Mouse (Mus musculus) layer of hippocampus, adult 18-20 months (tissue): ENCODE results near the gene Upk3b. TPM values are rescaled to one million over a fixed set of nuclear protein-coding genes. Genes with fewer than 3 reads are reported as not detected.
A peak's percentile ranks its signal among the peaks of the same experiment; 100 is the strongest.
"Not testable (repeated sequence)": the region's sequence is repeated elsewhere in the genome, so short reads cannot be mapped to it uniquely, and the experiment has no call there.

ENCODE experiments used
- DNase-seq, 2 experiments: peaks; one replicate each; pipeline ENCODE4 v3.0.0; 2022; ENCODE audit warnings: low spot score in 2 of 2
- total RNA-seq, 2 experiments: library from RNA; stranded (reverse); gene quantifications; 2 replicates each; pipeline ENCODE4 v1.2.3; 2021

The Upk3b gene
- total RNA-seq, 2 experiments from 2014 or later = not detected

DNA sequence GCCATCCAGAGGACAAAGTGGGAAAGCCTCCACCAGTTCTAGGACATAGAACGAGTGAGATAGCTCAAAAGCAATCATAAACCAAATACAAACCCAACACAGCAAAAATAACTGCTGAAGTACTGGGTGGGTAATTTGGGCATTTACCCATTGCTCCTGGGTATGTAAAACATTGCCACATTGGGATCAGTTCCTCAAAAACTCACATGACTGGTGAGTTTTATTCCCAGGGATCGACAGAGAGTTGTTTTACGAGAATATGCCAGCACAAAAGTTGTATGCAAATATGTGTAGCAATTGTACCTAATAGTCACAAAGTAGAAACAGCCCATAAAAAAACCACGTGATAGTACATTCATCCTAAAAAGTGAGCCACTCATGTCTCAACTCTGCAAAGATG is 3.4 kb upstream of the Upk3b start:
- no peak for DNase-seq

GRCm38 (mm10) chr5:136035285-136035684 is 3.0 kb upstream of the Upk3b start:
- no peak for DNase-seq

DNA sequence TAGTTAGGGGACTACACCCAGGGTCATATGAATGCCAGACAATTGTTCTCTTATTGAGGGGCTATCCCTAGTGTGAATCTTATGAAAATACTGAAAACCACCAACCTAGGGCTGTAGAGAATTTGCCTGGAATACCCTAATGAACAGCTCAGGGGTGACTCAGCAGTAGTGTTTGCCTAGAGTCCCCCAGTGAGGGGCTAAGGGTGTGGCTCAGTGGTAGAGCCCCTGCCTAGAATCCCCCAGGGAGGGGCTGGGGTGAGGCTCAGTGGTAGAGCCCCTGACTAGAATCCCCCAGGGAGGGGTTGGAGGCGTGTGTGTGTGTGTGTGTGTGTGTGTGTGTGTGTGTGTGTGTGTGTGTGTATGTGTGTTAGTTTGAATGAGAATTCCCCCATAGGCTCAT is 1.6 kb upstream of the Upk3b start:
- DNase-seq = no peak

GRCm38 (mm10) chr5:136040210-136040609 is 1.9 kb downstream of the Upk3b start:
- no peak for DNase-seq

DNA sequence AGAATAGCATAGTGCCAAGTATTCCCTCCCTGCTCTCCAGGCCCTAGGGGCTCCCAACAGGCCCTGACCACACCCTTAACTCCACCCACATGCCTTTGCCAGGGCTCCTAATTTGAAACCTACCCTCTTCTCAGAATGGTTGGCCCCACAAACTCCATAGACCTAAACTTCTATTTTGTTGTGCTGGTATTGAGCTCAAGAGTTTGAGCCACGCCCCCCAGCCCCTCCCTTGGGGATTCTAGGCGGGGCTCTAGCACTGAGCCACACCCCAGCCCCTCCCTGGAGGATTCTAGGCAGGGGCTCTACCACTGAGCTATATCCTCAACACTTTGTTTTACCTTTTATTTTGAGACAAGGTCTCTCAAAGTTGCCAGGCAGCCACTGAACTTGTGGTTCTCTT is 3.0 kb downstream of the Upk3b start:
- DNase-seq = no peak

GRCm38 (mm10) chr5:136041666-136042065 is 3.4 kb downstream of the Upk3b start:
- DNase-seq = no peak

DNA sequence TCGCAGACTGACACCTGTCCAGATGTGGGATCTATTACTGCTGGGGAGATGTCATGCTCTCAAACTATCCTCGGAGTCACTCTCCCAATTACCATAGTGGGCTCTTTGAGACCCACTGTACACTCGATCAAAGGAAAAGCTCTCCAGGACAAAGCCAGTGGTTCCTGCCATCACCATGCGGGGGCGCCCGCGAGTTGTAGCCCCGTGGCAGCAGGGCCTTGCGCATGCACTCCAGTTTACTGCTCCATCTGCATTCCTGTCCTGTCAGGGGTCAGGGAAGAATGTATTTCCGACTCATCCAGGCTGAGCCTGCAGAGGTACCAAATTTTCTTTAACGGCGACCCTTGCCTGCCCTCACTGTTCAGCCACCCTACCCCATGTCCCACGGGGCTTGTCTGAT is 6.6 kb downstream of the Upk3b start:
- DNase-seq = no peak

GRCm38 (mm10) chr5:136045408-136045807 is 7.1 kb downstream of the Upk3b start:
- no peak for DNase-seq

DNA sequence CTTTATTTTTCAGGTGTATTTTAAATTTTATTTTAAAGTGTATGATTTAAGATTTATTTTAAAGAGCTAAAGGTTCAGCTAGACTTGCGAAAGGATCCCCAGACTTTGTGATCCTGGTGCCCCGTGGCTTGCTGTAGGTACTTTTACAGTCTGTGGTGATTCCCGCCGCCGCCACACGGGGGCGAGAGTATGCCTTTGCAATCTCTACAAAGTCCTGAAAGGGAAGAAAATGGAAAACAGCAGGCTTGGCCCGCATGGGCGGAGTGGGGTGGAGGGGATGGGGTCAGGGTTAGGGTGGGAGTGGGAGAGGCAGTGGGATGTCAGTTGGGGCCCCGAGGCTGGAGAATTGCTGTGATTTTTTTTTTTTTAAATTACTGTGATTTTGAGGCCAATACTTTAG is 7.7 kb downstream of the Upk3b start:
- DNase-seq = peak; percentile 48 to 88

- DNase-seq = not testable (repeated sequence)
These were observed 10.2 kb downstream of the Upk3b start for GRCm38 (mm10) chr5:136048541-136048940.

GRCm38 (mm10) chr5:136049926-136050325 is 11.6 kb downstream of the Upk3b start:
- no peak for DNase-seq

DNA sequence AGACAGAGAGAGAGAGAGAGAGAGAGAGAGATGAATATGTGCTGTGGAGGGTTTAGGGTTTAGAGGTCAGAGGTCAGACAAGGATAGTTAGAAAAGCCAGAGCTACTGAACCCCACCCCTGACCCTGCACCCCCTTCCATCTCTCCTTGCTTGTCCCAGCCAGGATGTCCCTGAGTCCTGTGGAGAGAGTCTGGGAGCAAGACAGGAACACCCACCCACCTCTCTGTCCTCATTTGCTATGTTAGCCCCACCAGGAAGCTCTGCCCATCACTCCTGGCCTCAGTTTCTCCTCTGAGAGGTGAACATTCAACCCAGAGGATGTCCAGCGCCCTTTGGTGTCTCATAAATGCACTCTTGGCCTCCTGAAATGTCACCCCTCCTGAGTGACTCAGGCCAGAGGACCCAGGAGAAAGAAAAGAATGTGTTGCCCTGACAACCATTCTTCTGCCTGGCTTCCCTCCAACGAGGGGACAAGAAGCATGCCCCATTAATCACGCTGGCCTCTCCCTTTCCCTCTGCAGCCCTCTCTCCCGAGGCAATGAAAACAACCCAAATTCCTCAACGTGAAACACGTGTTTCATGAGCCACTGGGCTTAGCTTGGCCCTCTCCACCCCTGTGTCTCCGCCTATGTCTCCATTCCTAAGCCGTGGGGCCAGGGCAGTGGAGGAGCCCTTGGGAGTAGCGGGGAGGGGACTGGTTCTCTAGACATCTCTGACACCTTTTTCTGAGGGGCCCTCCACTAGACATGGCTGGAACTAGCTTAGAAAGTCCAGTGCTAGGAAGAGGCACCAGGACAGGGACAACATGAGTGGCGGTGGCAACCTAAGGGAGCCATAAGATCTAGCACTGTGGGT is 13.2 kb downstream of the Upk3b start:
- peak in 1 of 2 experiments; percentile 10 for DNase-seq

DNA sequence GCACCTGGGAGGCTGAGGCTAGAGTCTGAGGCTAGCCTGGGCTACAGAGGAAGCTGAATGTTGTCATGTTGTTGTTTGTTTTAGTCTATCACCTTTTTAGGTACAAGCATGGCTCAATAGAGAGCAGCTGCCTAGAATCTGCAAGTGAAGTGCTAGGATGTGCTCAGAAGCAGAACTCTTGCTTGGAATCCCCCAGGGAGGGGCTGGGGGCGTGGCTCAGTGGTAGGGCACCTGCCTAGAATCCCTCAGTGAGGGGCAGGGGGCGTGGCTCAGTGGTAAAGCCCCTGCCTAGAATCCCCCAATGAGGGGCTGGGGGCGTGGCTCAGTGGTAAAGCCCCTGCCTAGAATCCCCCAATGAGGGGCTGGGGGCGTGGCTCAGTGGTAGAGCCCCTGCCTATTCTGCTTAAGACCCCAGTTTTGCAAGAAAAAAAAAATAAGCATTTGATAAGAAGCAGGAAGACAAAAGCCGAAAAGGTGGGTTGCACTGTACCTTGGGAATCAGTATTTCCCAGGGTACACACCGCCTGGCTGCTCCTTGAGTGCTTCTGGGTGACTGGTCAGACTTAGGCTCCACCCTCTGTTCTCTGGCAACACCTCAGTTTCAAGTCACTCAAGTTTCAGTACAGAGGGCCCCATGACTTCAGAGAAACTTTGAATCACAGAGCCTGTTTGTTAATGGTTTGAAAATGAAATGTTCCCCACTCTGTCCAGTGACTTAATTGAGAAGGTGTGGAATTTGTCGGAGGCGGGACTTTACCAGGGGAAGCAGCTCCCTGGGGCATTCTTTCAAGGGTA is 14.8 kb downstream of the Upk3b start:
- no peak for DNase-seq

GRCm38 (mm10) chr5:136054301-136055077 is 16.2 kb downstream of the Upk3b start, which contains the start of gene Upk3bl:
Gene Upk3bl (plus strand): TSS chr5:136054492.
- DNase-seq = no peak

DNA sequence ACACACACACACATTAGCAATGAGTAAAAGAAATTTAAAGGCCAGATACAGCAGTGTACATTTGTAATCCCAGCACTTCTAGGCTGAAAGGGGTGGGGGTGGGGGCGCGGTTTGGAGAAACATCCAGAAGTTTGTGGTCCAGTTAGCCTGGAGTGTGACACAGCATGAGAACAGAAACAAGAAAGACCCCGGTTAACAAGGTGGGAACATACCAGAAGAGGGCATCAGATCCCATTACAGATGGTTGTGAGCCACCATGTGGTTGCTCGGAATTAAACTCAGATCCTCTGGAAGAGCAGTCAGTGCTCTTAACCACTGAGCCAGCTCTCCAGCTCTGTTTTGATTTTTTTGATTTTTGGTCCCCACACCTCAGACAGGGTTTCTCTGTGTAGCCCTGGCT is 17.8 kb downstream of the Upk3b start:
- no peak for DNase-seq

DNA sequence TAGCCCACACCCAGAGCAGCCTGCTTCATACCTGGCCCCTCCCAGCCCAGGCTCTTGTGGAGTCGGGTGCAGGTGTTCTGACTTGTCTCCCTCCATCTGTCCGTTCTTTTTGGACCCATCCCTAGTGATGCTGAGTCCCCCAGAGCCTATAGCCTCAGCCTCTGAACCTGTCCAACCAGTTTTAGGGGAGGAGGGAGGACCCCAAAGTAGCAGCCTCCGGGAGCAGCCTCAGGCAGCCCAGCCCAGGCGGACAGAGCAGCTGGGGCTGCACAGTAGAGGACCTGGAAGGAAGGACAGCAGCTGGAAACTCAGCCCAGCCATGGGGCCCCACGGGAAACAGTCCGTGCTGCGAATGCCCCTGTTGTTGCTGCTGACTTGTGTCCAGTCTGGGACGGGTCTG is 18.8 kb downstream of the Upk3b start:
- no peak for DNase-seq

- DNase-seq = peak; percentile 30 to 72
These were observed 23.3 kb downstream of the Upk3b start for GRCm38 (mm10) chr5:136061567-136061966.

GRCm38 (mm10) chr5:136063920-136064319 is 25.6 kb downstream of the Upk3b start:
- DNase-seq = no peak

DNA sequence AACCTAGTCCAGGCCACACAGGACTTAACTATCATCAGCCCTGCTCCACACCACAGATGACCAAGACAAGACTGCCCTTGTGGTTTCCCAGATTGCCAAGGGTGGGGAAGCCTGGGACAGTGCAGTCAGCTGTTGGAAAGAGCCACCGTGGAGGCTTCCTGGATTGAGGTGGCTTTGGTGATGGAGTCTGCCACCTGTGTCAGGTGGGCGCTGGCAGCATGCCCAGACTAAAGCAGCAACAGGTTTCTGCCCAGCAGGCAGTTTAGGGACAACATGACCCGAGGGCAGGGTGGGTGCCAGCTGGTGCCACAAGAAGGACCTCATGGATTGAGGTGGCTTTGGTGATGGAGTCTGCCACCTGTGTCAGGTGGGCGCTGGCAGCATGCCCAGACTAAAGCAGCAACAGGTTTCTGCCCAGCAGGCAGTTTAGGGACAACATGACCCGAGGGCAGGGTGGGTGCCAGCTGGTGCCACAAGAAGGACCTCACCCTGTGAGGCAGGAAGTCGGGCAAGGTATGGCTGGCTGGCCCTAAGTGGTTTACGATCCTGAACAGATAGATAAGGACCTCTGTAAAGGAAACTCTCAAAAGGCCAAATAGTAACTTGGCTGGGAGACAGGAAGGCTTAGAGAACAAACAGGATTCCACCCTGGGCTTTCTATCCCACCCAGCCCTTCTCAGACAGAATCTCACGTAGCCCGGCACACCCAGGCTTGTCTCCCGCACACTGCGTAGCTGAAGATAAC is 28.3 kb downstream of the Upk3b start:
- not testable (repeated sequence) for DNase-seq

DNA sequence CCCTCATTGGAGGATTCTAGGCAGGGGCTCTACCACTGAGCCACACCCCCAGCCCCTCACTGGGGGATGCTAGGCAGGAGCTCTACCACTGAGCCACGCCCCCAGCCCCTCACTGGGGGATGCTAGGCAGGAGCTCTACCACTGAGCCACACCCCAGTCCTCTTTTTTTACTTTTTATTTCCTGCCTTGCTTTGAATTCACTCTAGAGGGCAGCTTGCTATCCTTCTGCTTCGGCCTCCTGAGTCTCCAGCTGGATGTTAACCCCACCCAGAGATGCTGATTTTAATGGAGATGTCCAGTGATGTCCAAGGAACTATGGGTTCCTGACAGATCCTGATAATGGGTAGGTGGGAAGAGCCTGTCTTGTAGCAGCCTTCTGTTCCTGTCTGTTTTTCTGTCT is 31.1 kb downstream of the Upk3b start:
- no peak for DNase-seq

DNA sequence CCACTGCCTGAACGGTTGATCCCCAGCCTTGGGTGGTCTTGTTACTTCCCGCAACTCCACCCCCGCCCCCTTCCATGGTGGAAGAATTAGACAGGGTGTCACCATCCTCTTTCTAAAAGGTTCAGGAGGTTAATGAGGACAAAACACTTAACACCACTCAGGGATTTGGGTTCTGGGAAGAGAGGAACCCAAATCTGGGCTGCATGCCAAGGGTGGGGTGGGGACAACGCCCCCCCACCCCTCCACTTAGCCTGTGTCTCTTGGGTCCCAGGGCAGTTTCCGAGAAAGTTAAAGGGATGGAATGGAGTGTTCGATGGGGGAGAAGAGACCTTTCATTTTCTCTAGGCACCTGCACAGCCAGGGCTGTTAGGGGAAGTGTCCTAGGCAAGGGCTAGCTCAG is 34.8 kb downstream of the Upk3b start:
- DNase-seq = no peak
